Mouse (Mus musculus) G1E (cell line): ENCODE data around the gene Pygo1. TPM values are rescaled to one million over a fixed set of nuclear protein-coding genes. Genes with fewer than 3 reads are reported as not detected.

Experiments
- ATAC-seq: 2 replicates; pipeline ENCODE4 v1.8.0; 2016; ENCODE audit warnings: mild to moderate bottlenecking; ENCODE audit not compliant: insufficient number of reproducible peaks, poor library complexity, low FRiP score, severe bottlenecking; ENCODE audit errors: extremely low read depth
- DNase-seq: peaks from one replicate; pipeline ENCODE4 v3.0.0; 2012; ENCODE audit warnings: low spot score
- H3K27me3 ChIP-seq: 2 replicates; pipeline ENCODE4 v1.6.1; 2012; ENCODE audit warnings: mild to moderate bottlenecking, low read length, inconsistent platforms; ENCODE audit not compliant: insufficient read depth
- H3K36me3 ChIP-seq: replicated peaks from 2 replicates; pipeline ENCODE3; 2012; ENCODE audit warnings: mild to moderate bottlenecking, inconsistent platforms
- H3K4me1 ChIP-seq: 2 replicates; pipeline ENCODE4 v1.6.1; 2012; ENCODE audit warnings: low read depth, low read length, inconsistent platforms, mixed read lengths; ENCODE audit not compliant: insufficient read depth
- H3K4me3 ChIP-seq: 2 replicates; pipeline ENCODE4 v1.5.1; 2012; ENCODE audit warnings: low read depth, mild to moderate bottlenecking, inconsistent platforms, low read length, moderate library complexity, mixed read lengths
- H3K9me3 ChIP-seq: replicated peaks from 2 replicates; pipeline ENCODE4 v1.6.1; 2012; ENCODE audit warnings: inconsistent platforms
- CTCF ChIP-seq: IDR thresholded peaks from 2 replicates; pipeline ENCODE4 v1.5.1; 2012; ENCODE audit warnings: low read depth, low read length, inconsistent platforms, mixed read lengths
- GATA1 ChIP-seq: IDR thresholded peaks from 2 replicates; pipeline ENCODE4 v1.6.1; 2012; ENCODE audit warnings: borderline replicate concordance, low read length, inconsistent platforms, mixed read lengths
- GATA2 ChIP-seq: IDR thresholded peaks from 2 replicates; pipeline ENCODE4 v1.6.1; 2012; ENCODE audit warnings: low read depth, low read length, inconsistent platforms, borderline replicate concordance
- POLR2AphosphoS5 ChIP-seq: IDR thresholded peaks from 2 replicates; pipeline ENCODE4 v1.6.1; 2012; ENCODE audit warnings: low read depth, low read length, inconsistent platforms; ENCODE audit not compliant: insufficient replicate concordance
- TAL1 ChIP-seq: conservative IDR thresholded peaks from 2 replicates; pipeline ENCODE4 v1.6.1; 2012; ENCODE audit warnings: low read depth, low read length, inconsistent platforms, mixed read lengths
- polyA plus RNA-seq: library from polyadenylated mRNA; stranded (reverse); fragments of >175 nt; gene quantifications from 2 replicates; pipeline ENCODE4 v1.2.3, GENCODE M21; 2012
- total RNA-seq, 2 experiments: library from RNA; stranded (forward) in 1 of 2; stranded (reverse) in 1 of 2; fragments of 200-1000 nt in 1 of 2; fragments of >200 nt in 1 of 2; fragmentation: Nextera tagmentation in 1 of 2; gene quantifications; 2 replicates each; pipeline ENCODE4 v1.2.3; 2014 to 2017

Gene Pygo1
- total RNA-seq (2014; fragmentation: Nextera tagmentation) (not detected in 2 replicates), total RNA-seq (2017) (0.16 TPM in 1 of 2 replicates, not detected in the other), polyA plus RNA-seq (not detected in 2 replicates)

DNA sequence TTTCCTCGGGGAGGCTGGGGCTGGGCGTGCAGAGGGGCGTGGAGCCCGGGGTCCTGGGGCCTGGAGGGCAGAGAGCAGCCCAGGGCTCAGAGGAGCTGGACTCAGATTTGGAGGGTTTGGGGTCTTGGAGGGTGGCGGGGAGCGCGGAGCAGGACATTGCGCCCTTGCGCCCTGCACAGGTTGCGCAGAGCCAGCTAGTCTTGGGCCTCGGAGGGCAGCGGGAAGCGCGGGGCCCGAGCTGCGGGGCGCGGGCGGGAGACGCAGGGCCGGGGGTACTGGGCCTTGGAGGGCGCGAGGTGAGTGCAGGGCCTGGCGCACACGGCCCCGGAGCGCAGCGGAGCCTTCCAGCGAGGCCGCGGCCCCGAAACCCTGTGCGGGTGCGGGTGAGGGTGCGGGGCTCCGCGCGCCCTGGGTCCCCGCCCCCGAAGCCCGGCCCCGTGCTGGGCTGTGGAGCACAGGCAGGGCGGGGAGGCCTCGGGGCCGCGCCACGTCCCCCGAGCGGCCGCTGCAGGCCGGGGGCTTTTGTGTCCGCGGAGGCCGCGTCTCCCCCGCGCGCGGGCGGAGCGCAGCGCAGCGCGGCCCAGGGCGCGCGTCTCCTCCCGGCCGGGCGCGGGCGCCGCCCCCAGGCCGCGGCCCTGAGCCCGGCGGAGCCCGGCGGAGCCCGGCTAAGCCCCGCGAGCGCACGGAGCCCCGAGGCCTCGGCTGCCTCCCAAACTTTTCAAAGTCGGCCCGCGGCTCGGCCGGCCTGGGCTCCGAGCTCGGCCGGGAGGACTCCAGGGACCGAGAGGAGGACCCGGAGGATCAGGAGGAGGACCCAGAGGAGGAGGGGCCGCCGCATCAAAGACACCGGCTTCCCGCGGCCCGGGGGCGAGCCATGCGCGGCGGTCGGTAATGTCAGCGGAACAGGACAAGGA lies at the start of gene Pygo1:
Gene Pygo1 (plus strand): TSS at position 625 of the 914 bp plus-strand sequence.
- TF ChIP-seq GATA2 (no peak), TAL1 (no peak), CTCF (no peak), GATA1 (no peak), POLR2AphosphoS5 (no peak)
- no peak for DNase-seq
- no peak for ATAC-seq
- Histone ChIP-seq H3K4me3 (no peak within 1 kb of the TSS), H3K9me3 (peaks cover 5% of the 10 kb centered on the region), H3K36me3 (no peaks in the 10 kb centered on the region), H3K27me3 (peaks cover 9% of the 10 kb centered on the region), H3K4me1 (no peaks in the 10 kb centered on the region)

DNA sequence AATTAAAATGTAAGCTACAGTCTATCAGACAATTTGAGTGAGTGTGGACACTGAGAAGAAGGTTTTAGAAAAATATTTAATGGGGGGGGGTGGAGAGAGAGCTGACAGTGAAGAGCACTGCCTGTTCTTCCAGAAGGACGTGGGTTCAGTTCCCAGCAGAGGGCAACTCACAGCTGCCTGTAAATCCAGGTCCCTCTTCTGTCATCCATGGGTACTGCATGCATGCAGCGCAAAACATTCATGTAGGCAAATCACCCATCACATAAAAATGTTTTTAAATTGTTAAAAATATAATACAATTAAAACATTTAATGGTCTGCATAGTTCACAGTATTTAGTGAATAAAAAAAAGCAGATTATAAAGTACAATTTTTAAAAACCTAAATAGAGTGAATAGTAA lies 49.6 kb upstream of the Pygo1 start:
- Histone ChIP-seq H3K4me3 (no peak overlapping the region), H3K9me3 (no peaks in the 10 kb centered on the region), H3K36me3 (no peaks in the 10 kb centered on the region), H3K27me3 (peaks cover 17% of the 10 kb centered on the region), H3K4me1 (no peaks in the 10 kb centered on the region)
- TF ChIP-seq CTCF: no peak
- TF ChIP-seq GATA1: no peak
- TF ChIP-seq POLR2AphosphoS5: no peak
- no peak for TF ChIP-seq GATA2
- ATAC-seq (no peak), DNase-seq (no peak)

DNA sequence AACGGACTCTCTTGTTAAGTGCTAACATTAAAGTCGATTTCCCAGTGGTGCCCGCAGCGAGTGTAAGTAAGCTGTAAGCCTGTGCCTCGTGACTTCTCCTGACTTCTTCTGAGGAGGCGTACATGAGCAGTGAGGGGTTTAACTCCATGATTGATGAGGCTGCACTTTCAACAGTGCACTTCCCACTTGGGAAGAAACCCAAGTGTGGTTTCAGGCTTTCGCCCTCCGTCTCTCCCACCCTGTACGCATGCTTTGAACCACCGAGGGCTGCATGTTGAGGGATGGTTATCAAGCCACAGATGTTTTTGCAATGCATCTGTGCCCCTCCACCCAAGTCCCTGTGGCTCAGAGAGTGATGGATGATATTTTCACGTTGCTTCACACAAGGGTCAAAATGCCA lies 47.5 kb upstream of the Pygo1 start:
- Histone ChIP-seq H3K36me3 (no peaks in the 10 kb centered on the region), H3K27me3 (peaks cover 15% of the 10 kb centered on the region), H3K4me3 (no peak overlapping the region), H3K4me1 (no peaks in the 10 kb centered on the region), H3K9me3 (no peaks in the 10 kb centered on the region)
- DNase-seq (no peak), ATAC-seq (no peak)
- TF ChIP-seq POLR2AphosphoS5 (no peak), GATA2 (no peak), CTCF (no peak), GATA1 (no peak), TAL1 (no peak)

DNA sequence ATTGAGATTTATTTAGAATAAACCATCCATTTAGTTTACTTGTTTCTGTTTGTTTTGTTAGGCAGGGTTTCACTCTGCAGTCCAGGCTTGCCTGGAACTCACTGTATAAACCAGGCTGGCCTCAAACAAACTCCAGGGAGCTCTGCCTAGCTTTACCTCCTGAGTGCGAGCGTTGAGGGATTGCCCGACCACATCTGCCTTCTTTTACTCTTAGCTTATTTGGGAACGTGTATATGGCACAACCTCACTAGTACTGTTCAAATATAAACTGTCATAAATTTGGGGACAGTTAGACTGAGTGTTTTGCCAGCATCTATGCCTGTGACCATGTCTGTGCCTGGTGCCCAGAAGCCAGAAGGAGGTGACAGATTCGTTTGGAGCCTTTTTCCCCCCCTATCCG lies 46.8 kb upstream of the Pygo1 start:
- no peak for ATAC-seq
- peaks cover 15% of the 10 kb centered on the region for H3K27me3 ChIP-seq
- H3K36me3 ChIP-seq: no peaks in the 10 kb centered on the region
- no peak for DNase-seq
- H3K4me3 ChIP-seq: no peak overlapping the region
- no peaks in the 10 kb centered on the region for H3K4me1 ChIP-seq
- no peak for TF ChIP-seq POLR2AphosphoS5
- TF ChIP-seq GATA2: no peak
- no peak for TF ChIP-seq CTCF
- TF ChIP-seq TAL1: no peak
- TF ChIP-seq GATA1: no peak
- no peaks in the 10 kb centered on the region for H3K9me3 ChIP-seq

DNA sequence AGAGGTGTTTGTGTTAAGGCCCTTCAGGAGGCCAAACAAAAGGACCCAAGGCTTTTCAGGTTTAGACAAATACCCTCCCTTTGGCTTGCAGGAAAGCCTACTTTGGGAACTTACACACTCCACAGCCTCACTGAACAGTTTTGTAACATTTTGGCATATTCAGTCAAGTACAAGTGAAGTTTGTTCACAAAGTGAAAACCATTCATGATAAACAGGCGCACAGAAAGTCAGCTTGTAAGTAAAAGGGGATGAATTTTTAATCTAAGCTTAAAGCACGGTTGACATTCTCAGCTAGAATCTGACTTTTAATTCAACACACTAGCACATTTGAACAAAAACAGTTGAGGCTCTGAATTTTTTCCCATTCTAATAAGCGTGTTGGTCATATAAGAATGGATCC lies 45.8 kb upstream of the Pygo1 start:
- TF ChIP-seq TAL1: no peak
- no peak for TF ChIP-seq CTCF

DNA sequence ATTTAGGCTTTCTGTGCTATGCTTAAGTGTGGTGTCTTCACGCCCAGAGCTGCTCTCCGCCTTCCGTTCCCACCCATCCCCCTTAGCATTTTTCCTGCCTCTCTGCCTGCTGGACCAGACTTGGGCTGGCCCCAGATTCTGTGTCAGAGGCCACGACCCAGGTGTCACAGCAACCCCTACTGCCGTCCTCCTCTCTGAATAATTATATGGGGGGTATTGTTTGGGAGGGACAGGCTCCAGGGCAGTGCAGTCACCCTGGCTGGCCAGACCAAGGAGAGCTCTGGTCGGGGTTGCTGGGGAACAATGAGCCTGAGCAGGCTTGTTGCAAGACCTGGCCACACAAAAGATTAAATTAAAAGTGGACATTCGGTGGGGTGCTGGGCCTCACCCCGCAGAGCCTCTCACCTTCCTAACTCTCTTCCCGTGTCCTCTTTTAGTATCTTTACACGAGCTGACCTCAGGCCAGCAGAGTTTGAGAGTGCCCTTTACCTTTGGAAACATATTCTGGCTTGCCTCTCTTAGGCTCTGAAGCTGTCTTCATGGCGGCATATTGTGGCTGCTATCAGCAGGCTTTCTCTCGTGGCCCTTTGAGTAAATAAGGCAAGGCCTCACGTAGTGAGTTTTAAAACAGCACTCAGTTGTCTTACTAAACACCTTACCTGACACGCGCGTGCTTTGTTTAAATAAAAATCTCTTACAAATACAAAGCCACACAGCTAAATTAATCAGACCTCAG lies 45.1 kb upstream of the Pygo1 start:
- Histone ChIP-seq H3K4me3 (no peak overlapping the region), H3K4me1 (no peaks in the 10 kb centered on the region), H3K36me3 (no peaks in the 10 kb centered on the region), H3K27me3 (peaks cover 12% of the 10 kb centered on the region), H3K9me3 (no peaks in the 10 kb centered on the region)
- ATAC-seq (no peak), DNase-seq (no peak)
- TF ChIP-seq TAL1 (no peak), POLR2AphosphoS5 (no peak), GATA1 (no peak), CTCF (no peak), GATA2 (no peak)

More for the DNA sequence above, 45.8 kb upstream of the Pygo1 start:
- Histone ChIP-seq H3K36me3 (no peaks in the 10 kb centered on the region), H3K4me1 (no peaks in the 10 kb centered on the region), H3K9me3 (no peaks in the 10 kb centered on the region), H3K27me3 (peaks cover 12% of the 10 kb centered on the region), H3K4me3 (no peak overlapping the region)
- DNase-seq (no peak), ATAC-seq (no peak)
